Mouse (Mus musculus) MEL-GATA-1-ER (cell line): ENCODE results near the gene Sdhc.

Experiments
- DNase-seq: peaks from one replicate; pipeline ENCODE4 v3.0.0-alpha.2; 2012; ENCODE audit warnings: low read depth; ENCODE audit errors: extremely low read depth

Sdhc gene

DNA sequence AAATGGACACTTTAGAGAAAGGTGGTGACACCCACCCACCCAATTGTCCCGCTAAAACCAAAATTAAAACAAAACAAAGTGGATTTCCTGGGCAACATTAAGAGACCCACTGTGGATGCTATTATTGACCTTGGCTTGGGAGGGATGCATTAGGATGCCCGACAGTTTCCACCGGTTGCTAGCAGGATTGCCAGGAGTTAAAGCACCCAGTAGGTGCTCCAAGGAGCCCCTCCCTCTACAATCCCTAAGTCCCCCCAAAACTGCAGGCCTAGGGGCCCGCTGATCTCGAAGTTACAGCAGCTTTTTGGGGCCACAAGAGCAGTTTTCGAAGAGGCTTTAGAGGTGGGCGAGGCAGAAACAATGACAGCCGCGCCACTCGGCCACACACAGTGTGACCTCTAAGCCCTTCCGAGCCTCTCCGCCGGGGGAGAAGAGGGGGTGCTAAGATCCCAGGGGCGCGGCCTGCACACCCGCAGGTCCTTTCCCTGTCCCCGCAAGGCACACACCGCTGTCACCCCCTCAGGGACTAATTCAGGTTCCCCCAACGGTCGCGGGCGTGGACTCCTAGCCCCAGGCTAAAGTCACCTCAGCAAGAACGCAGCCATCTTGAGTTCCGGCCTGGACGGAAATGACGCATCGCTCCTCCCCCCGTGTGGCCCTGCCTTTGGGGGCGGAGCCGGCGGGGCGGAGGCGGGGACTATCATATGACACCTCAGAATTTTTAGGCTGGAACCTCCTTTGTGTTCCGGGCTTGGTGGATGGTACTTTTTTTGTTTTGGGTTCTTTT, at the start of gene Sdhc, which contains the start of gene Mpz:
Gene Sdhc, minus strand, starts transcription at position 630 of the 787 bp plus-strand sequence.
Gene Mpz, plus strand, starts transcription at position 738 of the 787 bp plus-strand sequence.
- DNase-seq: peak; percentile 79

DNA sequence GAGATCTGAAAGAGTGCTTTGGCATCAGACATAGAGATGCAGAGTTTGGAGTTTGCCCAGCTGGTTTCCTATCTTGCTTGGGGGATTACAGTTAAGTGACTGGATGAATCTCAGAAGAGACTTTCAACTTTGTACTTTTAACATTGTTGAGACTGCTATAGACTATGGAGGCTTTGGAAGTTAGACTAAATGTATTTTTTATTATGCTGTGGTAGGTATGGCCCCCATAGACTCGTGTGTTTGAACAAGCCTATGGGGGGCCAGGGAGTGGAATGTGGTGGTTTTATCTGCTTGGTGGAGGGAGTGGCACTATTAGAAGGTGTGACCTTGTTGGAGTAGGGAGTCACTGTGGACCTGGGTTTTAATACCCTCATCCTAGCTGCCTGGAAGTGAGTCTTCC, 49.1 kb upstream of the Sdhc start:
- DNase-seq: no peak

DNA sequence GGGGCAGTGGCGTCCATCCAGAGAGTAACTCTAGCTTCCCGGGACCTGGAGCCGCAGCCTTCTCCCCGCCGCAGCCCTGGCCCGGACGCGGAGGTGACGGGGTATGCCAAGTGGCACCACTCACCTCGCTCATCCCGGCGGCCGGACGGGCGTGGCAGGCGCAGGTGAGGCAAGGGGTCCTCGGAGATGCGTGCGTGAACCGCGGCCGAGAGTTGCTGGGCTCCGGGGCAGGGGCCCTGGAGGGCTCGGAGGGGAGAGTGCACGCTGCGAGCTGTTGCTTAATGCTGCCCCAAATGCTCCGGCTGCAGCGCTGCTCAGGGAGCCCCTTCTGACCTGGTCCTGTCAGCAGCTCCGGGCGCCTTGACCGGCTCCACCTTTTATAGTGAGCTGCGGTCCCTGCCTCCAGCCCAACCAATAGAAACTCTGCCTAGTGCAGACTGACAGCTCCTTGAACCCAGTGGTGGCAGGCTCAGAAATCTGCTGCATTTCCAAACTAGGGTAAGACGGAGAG, 45.5 kb upstream of the Sdhc start, which contains the start of gene Pcp4l1:
Gene Pcp4l1, minus strand, starts transcription at position 382 of the 511 bp plus-strand sequence.
- no peak for DNase-seq

DNA sequence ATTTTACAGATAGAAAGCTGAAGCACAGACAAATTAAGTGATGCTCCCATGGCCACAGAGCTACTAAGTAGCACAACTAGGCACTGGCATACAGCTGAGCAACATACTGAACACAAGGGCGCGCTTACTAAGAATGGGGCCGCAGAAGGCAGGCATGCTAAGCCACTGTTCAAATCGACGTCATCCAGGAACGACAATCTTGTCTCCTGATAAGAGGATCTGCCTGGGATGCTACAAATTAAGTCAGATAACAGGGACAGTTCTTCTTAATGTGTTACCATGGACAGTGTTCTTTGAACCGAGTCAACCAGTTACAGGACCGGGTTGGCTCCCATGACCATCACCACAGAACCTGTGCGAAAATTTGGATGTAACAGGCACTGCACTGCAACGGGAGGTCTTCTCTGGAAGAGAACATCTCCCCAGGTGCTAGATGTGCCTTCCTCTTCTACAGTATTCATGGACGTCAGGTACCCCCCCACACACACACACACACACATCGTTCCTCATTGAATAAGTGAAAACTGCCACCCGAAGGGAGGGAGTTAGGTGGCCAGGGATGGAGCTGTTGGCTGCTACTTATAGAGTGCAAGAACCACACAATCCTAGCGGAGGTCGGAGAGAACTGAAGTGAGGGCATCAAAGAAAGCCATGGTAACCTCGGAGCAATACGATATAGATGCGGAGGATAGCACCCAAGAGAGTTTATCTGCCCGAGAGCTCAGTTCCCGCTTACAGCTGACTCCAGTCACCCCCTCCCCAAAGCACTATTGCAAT, 44.8 kb upstream of the Sdhc start:
- DNase-seq: no peak

DNA sequence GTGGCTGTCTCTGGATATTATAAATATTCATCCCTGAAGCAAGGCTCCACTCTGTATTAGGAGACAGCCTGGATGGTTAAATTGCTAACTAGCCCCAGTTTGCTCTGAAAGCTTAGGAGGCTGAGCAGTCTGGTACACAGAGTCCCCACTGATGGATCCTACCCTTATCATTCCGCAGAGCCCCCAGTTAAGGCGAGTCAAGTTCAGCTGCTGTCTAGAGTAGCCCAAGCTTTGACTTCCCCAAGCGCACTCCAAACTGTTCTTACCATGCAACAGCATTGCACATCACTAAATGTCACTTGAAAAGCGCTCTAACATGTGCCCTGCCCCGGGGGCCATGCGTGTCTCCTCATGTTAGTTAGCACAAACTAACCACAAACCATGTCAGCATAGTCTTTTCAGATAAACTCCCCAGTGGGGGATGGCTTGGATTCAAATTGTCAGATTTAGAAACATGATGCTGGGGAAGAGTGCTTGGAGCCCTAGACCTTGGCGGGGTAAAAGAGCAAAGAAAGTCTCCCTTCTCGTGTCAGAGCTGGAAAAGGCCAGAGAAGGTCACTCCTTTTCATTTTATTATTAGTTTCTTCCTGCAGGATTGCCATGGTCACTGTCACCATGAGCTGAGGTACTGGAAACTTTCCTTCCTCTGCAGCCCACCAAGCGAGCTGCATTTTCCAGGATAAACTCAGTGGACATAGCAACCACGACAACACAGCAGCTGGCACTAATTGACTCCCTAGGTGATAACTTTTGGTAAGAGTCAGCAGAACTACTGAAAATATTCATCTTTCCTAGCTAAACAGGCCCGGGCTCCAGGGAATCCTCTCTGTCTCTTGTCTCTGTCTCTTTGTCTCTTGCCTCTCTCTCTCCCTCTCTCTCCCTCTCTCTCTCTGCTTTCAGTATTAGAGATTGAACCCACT, 43.8 kb upstream of the Sdhc start:
- DNase-seq: no peak

DNA sequence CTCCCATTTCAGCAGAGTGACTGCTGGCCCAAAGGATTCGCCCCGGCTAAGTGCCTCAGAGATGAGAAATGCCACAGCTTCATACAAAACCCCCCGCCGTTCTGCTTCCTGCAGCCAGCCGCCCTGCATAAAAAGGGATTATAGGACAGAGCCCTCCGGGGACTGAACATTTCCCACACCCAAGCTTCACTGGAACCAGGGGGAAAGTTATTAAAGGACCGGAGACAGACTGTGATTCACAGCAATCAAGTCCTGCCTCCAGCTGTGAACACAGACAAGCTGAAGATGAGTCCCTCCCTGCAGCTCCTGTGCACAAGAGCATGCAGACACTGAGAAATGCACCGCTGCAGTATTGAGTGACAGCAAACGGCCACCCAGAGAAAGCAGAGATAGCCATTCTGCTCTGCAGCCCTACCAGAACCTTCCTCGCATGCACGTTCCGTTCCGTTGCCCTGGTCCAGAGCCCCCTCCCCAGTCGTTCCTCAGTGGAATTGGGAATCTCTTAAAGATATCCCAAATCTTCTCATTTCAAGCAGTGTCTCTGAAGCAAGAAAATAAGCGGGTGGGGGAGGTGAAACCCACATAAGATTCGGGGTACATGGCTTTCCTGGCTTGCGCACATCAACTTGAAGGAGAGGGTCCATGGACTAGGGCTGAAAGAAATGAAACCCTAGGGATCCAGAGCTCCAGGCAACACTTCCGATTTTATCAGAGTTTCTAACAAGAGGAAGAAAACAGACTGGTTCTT, 42.9 kb upstream of the Sdhc start:
- DNase-seq: no peak

DNA sequence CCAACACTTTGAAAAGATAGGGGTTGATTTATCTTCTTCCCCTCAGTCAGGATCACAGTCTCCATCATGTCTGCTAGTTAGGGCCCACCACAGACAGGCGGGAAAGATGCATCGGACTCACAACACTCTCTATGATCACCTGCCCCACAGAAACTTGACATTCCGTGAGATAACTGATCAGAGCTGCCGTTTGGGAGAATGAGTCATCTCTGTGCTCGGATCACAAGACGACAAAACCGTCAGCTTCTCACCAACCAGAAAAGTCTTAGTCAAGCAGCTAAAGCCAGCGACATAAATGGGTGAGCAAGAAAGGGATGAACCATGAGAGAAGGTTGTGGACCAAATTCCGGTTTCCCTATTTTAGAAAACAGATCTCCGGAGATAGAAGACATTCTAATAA, 41.9 kb upstream of the Sdhc start:
- no peak for DNase-seq

DNA sequence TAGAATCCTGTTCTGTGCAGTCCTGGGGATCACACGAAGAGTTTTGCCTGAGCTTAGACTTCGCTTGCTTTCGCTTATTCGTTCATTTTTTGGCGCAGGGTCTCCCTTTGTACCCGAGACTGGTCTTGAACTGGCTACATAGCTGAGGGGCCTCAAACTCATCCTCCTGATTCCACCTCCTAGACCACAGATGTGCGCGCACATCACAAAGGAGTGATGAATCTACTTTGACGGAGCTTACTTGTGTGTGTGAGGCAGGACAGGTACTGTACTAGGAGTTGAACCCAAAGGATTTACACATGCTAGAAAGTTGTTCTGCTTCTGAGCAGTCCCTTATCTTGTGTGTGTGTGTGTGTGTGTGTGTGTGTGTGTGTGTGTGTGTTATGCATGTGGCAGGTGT, 40.4 kb upstream of the Sdhc start:
- no peak for DNase-seq

DNA sequence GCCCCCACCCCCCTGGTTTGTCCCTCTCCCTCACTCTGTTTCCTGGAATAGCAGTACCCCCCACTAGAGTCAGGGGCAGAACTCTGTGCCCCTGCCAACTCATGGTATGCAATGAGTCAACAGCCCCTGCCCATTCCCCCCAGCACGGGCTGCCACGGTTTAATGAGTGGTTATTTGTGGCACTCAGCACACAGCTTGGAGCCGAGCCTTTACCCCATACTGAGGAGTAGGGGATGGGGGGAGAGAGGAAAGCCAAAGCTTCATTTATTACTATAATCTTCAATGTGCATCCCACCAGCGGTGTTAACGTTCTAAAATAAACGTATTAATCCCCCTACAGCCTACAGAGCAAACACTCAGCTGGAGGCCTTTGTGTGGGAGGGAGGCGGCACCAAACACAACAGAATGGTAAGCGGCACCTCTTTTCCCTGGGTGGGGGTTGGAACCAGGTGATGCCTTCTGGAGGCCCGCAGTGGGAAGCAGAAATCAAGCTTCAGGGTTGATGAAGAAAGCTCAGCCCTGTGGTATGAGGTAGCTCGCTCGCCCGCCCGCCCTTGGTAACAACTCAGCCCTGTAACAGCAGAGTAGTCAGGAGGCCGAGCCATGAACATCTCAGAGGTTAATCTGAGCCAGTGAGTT, 39.2 kb upstream of the Sdhc start:
- DNase-seq: no peak

DNA sequence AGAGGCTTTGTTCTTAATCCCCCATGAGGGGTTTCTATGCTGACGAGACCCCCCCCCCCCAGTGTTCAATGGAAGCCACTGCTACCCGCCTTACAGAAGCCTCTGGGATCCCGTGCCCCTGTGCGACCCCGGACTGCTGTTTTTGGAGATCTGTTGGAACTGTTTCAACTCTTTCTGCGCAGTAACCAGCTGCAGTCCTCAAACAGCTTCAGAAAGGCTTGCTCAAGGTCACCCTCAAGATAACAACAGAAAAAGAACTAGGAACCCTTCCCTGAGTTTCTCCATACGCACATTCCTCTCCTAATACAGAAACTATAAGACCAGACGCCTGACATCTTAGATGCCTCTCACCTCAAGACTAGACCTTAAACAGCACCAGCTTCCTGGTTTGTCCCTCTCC, 38.6 kb upstream of the Sdhc start:
- no peak for DNase-seq

DNA sequence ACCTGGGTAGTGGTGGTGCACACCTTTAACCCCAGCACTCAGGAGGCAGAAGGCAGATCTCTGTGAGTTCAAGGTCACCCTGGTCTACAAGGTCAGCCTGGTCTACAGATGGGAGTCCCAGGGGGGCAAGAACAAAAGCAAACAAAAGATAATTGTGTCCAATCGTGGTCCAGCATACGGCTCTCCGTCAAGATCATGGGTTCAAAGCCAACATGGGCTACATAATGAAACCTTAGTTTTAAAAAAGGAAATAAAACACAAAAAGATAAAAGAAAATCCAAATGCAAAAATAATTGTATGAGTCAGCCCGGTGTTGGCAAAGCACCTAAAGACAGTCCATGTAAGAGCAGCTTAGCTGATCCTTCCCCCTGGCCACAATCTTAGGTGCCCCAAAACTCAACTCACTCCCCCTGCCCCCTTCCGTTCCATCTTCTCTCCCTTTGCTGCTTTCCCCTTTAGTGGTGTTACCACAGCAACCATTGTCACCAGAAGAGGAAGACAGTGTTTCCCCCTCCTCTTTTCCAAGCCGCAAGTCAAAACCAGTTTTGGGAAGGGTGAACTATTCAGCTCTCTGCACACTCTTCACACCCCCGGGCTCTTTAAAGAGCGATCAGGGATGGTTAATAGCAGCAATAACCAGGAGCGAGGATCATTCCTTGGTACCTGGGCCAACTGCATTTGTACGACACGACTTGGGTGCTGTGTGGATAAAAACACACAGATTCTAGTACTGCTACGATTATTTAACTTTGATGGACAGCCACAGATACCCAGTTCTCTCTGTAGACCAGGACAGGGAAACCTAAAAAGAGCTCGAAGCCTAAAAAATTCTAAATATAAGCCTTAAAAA, 37.7 kb upstream of the Sdhc start:
- no peak for DNase-seq

DNA sequence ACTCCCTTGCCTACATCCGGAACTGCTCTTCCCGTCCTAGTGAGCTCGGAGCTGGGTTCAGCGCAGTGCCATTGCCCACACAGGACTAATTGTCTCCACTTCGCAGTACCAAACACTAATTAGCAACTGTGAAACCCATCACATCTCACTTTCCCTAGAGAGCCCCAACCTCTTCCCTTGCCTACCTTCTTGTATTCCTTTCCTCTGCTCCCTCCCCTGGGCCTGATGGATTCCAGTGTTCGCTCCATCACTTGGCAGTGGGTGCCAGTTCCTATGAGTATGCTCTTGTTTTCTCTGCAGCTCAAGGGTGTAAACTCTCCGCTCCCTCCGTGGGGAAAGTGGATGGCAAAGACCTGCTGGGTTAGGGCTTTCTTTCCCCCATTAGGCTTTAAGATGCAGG, 35.3 kb upstream of the Sdhc start:
- no peak for DNase-seq

DNA sequence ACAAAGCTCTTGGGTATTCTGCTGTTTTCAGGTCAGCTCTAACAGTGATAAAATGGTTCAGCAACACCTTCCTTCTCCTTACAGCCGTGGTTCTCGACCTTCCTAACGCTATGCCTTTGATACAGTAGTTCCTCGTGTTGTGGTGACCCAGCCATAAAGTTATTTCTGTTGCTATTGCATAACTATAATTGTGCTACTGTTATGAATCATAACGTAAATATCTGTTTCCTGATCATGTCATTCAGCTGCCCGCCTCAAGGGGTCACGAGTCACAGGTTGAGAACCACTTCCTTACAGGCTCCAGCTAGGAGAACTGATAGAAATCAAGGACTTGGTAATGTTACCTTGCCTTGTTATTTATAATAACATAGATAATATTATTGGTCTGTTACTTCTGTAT, 33.9 kb upstream of the Sdhc start:
- no peak for DNase-seq

DNA sequence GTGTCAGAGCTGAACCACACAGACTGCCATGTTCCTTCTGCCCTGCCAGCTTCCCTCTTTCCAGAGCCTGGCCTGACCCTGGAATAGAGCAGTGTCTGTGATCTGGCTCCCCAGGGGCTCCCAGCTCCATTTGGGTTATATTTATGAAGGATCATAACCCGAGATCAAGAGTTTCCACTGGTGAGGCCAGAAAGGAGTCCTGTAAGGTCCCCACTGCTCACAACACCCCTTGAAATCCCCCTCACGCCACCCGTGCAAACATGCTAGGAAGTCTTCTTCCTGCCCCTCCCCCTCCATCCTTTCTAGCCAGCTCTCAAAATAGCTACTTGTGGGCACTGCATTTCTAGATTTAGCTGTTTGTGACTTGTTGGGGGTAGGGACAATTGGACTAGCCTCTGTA, 33.2 kb upstream of the Sdhc start:
- DNase-seq: no peak

DNA sequence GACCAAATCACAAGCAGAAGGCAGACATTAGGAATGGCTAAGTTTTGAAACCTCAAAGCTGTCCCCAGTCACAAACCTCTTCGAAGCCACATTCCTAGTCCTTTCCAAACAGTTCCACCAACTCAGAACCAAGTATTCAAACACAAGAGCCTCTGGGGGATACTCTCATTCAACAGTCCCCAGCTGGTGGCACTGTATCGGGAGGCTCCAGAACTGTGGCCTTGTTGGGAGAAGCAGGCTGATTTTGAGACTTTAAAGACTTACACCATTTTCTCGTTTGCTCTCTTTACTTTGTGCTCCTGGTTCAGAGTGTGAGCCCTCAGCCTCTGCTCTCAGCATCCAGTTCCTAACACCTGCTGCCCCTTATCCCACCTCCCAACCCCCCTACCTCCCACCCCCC, 32.6 kb upstream of the Sdhc start:
- no peak for DNase-seq

DNA sequence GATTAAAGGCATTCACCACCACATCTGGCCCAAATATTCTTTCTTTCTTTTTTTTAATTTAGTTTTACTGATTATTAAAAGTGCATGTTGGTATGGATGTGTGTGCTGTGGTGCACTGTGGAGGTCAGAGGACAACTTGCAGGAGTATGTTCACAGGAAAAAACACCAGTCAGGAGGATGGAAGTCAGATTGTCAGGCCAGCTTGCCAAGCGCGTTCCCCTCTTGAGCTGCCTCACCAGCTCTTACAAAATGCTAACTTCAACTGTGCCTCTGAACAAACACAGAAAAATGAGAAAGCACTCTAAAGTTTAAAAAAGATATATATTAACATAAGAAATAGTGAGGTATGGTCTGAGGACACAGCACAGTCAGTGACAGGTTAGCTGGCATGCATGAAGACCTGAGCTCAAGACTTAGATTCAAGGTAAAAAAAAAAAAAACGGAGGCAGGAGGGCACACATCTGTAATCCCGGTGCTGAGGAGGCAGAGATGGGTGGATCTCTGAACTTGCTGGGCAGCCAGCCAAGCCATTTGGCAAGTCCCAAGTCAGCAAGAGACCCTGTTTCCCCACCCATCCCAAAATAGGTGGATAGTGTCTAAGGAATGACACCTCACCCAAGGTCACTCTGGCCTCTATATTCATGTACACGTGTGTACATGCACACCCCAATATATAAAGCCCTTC, 29.2 kb upstream of the Sdhc start:
- DNase-seq: no peak

DNA sequence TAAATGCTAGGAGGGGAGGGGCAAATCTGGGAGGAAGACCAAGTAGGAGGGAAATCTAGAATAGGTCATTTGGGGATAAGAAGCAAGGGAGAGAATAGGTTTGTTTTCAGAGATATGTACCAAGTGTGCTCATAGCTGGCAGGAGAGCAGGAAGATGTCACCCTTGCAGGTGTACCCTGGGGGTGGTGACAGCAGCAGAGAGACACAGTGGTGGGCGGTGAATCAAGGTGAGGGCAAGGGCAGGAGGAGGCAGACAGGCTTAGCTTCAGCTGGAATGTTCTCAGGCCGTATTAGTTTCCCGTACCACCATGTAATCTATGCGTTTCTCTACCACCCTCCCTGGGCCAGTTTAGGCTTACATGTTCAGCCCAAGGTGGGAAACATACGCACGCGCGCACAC, 22.4 kb upstream of the Sdhc start:
- DNase-seq: no peak

DNA sequence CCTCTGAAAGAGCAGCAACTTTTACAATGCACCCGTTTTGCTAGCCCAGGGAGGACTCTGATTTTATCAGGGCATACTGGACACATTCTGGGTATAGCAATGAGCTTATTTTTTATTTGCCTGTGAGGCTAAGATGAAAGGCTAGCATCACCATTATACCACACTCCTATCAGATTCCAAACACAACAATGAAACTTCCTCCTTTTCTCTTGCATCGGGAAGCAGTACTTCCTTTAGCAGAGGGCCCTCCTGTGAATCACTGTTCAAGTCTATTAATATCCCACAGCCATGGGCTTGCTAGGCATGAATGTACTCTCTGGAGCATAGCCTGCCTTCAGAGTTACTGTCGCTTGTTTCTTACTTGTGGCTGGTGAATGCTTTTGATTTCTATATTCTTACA, 20.7 kb upstream of the Sdhc start:
- DNase-seq: no peak

DNA sequence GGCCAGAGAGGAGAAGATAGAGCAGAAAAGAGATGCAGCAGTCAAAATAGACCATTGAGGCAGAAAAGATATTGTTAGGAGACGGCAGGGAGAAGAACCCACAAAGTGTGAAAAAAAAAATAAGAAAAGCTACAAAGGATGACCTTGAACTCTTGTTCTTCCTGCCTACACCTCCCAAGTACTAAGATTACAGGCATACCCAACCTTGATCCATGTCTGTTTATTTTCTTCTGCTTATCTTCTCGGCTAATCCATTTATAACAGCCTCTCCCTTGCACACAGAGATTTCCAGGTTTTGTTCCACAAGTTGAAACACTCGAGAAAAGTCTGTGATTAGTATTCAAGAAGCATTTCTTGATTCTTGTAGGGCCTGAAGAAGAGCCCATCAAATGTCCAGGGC, 19.5 kb upstream of the Sdhc start:
- no peak for DNase-seq
